Mouse (Mus musculus) kidney, adult 2 months (tissue): ENCODE measurements around the gene Tubgcp5.

Source experiments
- CTCF ChIP-seq: fragments of 200-500 bp; conservative IDR thresholded peaks from 2 replicates; pipeline ENCODE4 v1.5.1; 2011; ENCODE audit warnings: low read depth, mild to moderate bottlenecking, control low read depth, low read length, moderate library complexity, mixed read lengths; ENCODE audit not compliant: insufficient read depth, insufficient read length
- POLR2A ChIP-seq: fragments of 200-500 bp; IDR thresholded peaks from one replicate; pipeline ENCODE4 v1.6.1; 2011; ENCODE audit warnings: low read depth, low read length, control low read depth

GRCm38 (mm10) chr7:55784580-55784979 lies 9.4 kb upstream of the Tubgcp5 start:
- no peak for TF ChIP-seq POLR2A
- no peak for TF ChIP-seq CTCF
